Mouse (Mus musculus): ENCODE data around the gene 1600002K03Rik.

DNA sequence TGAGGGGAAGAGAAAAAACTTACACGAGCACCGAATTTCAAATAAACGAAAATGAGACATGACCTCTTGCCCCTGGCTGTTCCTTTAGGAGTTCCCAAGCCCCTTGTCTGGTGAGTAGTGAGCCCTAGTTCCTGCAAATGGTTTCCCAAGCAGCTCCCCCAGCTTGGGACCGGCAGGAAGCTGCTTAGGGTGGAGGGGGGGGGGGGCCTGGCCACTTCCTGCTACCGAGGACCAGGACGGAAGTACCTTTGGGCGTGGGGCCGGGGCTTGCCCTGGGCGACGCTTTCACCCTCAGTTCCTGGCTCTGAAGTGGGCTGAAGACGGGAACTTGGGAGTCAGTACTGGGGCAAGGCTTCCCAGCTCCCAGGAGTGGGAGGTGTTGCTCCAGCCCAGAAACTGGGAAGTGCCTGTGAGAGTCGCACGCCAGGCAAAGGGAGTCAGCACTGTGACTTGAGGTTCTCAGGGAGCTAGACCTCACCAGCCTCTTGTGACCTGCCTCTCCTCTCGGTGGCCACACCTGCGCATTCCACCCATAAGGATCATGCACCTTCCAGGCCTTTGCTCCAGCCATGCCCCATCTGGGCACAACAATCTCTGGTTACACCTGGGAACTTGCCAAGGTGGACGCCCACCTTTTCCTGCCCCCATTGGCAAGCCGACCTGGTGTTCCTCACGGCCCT lies 14.3 kb upstream of the 1600002K03Rik start:
- peak; percentile 79 for TF ChIP-seq POLR2A (IDR thresholded peaks at IDR 0.05; ENCODE audit: borderline replicate concordance, control insufficient read depth, low read depth, low read length)
- no peak for TF ChIP-seq CTCF (IDR thresholded peaks at IDR 0.05; ENCODE audit: control insufficient read depth, insufficient read depth, low read length)
